Mouse (Mus musculus): ENCODE data around the gene Rasa2. TPM values are rescaled to one million over a fixed set of nuclear protein-coding genes. Genes with fewer than 3 reads are reported as not detected.

Rasa2 gene
- polyA plus RNA-seq, 1 experiment from 2014 or later, result 20.5 TPM

DNA sequence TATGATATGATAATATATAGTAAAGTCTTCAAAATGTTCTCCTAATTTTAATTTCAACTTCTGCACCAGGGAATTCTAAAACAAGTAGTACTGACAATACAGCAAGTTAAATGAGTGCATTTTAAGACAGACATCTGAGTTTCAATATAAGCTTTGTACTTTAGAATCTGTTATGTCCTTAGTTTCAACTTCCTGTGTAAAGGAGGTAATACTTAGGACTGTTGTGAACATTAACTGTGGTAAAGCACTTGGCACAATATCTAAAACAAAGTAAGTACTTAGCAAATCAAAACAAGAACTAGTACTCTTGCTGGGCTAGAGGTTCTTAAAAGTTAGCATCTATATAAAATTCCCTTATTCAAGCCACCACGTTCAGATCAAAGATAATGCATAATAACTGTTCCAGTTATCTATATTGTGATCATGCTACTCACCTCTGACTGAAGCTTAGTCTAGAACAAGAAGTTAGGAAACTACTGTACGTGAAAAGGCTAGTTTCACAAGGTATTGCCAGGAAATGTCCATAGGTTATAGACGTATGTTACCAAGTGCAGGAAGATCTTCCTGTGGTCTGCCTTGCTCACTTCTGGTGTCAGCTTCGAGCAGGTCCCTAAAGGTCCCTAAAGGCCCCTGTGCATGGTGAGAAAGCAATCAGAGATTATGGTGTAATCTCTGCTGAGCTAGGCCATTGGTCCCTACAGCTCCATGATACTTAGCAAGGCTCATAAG lies 12.8 kb downstream of the Rasa2 start:
- H3K27ac ChIP-seq (ENCODE audit: low read depth), result no peak overlapping the region
- WGBS, result 79% methylated on average over 4 of the region's 4 CpGs

DNA sequence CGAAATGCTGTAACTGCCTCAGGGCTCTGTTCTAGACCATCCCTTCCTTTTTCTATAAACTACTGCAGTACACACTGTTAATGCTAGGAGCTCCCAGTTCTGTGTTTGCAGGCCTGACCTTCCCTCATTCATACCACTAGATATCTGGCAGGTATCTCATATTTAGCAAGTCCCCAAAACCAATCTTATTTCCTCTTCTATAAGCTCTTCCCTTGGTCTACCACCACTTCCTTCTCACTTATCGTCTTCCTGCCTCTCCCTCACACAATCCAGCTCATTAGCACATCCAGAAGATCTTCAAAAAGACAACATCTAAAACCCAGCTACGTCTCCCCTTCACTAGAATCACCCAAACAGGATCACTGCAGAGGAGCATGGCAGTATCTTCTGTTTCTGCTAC lies 19.1 kb downstream of the Rasa2 start:
- peaks cover 5% of the 10 kb centered on the region; the same call in 1 of the 2 replicates for H3K9me3 ChIP-seq (ENCODE audit: control insufficient read depth, low read length)
- H3K4me1 ChIP-seq (replicated peaks; ENCODE audit: control insufficient read depth, insufficient read depth, low read length), result peaks cover 6% of the 10 kb centered on the region
- no peak overlapping the region for H3K27ac ChIP-seq (ENCODE audit: low read depth)
- ATAC-seq (replicated peaks; ENCODE audit: low FRiP score, low TSS enrichment, low read depth) (no peak), DNase-seq (ENCODE audit: low spot score) (no peak)
- 84% methylated on average over 3 of the region's 3 CpGs for WGBS
- no peak overlapping the region for H3K4me2 ChIP-seq (ENCODE audit: low read length)
- H3K4me3 ChIP-seq (ENCODE audit: low read depth, low read length), result no peak overlapping the region
- H3K27me3 ChIP-seq (replicated peaks; ENCODE audit: control insufficient read depth, insufficient read depth, low read length), result no peaks in the 10 kb centered on the region
- H3K9ac ChIP-seq (ENCODE audit: low read length), result no peak overlapping the region
- H3K36me3 ChIP-seq (ENCODE audit: control insufficient read depth, insufficient read depth, low read length), result peaks cover 26% of the 10 kb centered on the region

More for the DNA sequence above, 12.8 kb downstream of the Rasa2 start:
- Histone ChIP-seq H3K4me2 (ENCODE audit: low read length) (no peak overlapping the region), H3K36me3 (ENCODE audit: control insufficient read depth, insufficient read depth, low read length) (no peaks in the 10 kb centered on the region), H3K27me3 (replicated peaks; ENCODE audit: control insufficient read depth, insufficient read depth, low read length) (no peaks in the 10 kb centered on the region), H3K4me1 (replicated peaks; ENCODE audit: control insufficient read depth, insufficient read depth, low read length) (no peaks in the 10 kb centered on the region), H3K9ac (ENCODE audit: low read length) (no peak overlapping the region), H3K9me3 (ENCODE audit: control insufficient read depth, low read length) (no peaks in the 10 kb centered on the region), H3K4me3 (ENCODE audit: low read depth, low read length) (no peak overlapping the region)
- DNase-seq (ENCODE audit: low spot score) (no peak), ATAC-seq (replicated peaks; ENCODE audit: low FRiP score, low TSS enrichment, low read depth) (no peak)

DNA sequence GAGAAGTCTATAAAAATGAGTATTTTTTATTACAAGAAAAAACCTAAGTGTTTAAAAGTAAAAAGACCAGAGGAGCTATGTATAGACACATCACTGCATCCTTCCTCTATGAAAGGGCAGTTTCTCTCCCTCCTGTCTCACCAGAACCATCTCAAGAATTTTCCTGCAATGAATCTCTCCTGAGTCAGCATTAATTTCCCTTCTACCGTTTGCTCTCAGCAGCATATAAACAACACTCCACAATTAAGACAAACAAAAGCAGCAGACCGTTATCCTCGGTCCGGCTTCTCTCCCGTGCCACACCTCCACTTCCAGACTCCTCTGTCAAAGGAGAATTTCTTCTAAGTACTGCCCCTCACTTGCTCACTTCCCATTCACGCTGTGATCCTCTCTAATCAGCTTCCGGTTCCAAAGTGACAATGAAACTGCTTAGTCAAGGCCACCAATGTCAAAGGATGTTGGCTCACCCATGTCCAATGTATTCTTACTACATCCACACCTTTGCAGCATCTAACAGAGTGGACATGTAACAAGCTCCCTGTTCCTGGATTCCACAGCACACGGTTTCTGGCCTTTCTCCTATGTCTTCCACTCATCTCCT lies 19.6 kb downstream of the Rasa2 start:
- Histone ChIP-seq H3K27ac (ENCODE audit: low read depth) (no peak overlapping the region), H3K4me1 (replicated peaks; ENCODE audit: control insufficient read depth, insufficient read depth, low read length) (peaks cover 6% of the 10 kb centered on the region), H3K36me3 (ENCODE audit: control insufficient read depth, insufficient read depth, low read length) (peaks cover 31% of the 10 kb centered on the region), H3K9me3 (ENCODE audit: control insufficient read depth, low read length) (peaks cover 5% of the 10 kb centered on the region; the same call in 1 of the 2 replicates), H3K4me3 (ENCODE audit: low read depth, low read length) (no peak overlapping the region), H3K9ac (ENCODE audit: low read length) (no peak overlapping the region), H3K4me2 (ENCODE audit: low read length) (no peak overlapping the region), H3K27me3 (replicated peaks; ENCODE audit: control insufficient read depth, insufficient read depth, low read length) (no peaks in the 10 kb centered on the region)
- ATAC-seq (replicated peaks; ENCODE audit: low FRiP score, low TSS enrichment, low read depth), result no peak
- WGBS, result 35% methylated on average over 8 of the region's 8 CpGs
- no peak for DNase-seq (ENCODE audit: low spot score)

DNA sequence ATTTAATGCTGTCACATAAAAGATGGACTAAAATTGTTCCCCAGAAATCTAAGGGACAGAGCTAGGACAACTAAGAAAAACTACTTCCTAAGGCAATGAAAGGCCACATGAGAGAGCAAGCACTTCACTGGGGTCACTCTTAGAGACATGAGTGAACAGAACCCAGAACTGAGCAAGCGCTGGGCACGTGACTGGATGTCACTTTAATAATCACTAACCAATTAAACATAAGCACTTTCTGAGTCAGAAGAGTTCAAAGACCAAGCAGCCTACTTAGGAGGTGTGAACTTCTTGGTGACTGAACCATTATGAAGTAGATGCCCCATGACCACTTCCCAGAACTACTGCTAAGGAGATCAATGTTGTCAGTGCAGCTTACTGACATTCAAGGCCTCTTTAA lies 20.6 kb downstream of the Rasa2 start:
- Histone ChIP-seq H3K4me3 (ENCODE audit: low read depth, low read length) (no peak overlapping the region), H3K9ac (ENCODE audit: low read length) (no peak overlapping the region), H3K27me3 (replicated peaks; ENCODE audit: control insufficient read depth, insufficient read depth, low read length) (no peaks in the 10 kb centered on the region), H3K4me1 (replicated peaks; ENCODE audit: control insufficient read depth, insufficient read depth, low read length) (peaks cover 6% of the 10 kb centered on the region), H3K27ac (ENCODE audit: low read depth) (no peak overlapping the region), H3K36me3 (ENCODE audit: control insufficient read depth, insufficient read depth, low read length) (peaks cover 35% of the 10 kb centered on the region), H3K4me2 (ENCODE audit: low read length) (no peak overlapping the region), H3K9me3 (ENCODE audit: control insufficient read depth, low read length) (peaks cover 8% of the 10 kb centered on the region; the same call in 1 of the 2 replicates)
- DNase-seq (ENCODE audit: low spot score) (no peak), ATAC-seq (replicated peaks; ENCODE audit: low FRiP score, low TSS enrichment, low read depth) (no peak)
- 89% methylated on average over 2 of the region's 2 CpGs for WGBS

DNA sequence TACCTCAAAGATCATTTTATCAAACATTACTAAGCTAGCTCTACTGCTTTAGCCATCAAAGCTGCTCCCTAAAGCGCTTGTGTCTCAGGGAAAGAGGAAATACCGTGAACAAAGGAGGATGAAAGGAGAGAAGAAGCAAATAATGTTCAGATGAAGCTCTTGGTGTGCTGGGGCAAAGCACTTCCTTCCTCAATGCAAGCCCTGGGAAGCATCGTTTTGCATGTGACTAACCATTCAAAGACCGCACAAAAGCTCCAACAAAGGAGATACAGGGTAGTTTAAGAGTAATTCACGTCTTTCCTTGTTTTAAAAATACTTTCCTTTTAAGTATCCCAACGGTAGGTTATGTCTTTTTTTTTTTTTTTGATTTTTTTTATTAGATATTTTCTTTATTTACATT lies 28.0 kb downstream of the Rasa2 start:
- DNase-seq (ENCODE audit: low spot score) (no peak), ATAC-seq (replicated peaks; ENCODE audit: low FRiP score, low TSS enrichment, low read depth) (no peak)
- no peaks in the 10 kb centered on the region for H3K27me3 ChIP-seq (replicated peaks; ENCODE audit: control insufficient read depth, insufficient read depth, low read length)
- H3K27ac ChIP-seq (ENCODE audit: low read depth), result no peak overlapping the region
- H3K4me2 ChIP-seq (ENCODE audit: low read length), result no peak overlapping the region
- peaks cover 57% of the 10 kb centered on the region for H3K36me3 ChIP-seq (ENCODE audit: control insufficient read depth, insufficient read depth, low read length)
- 64% methylated on average over 6 of the region's 6 CpGs for WGBS
- peaks cover 8% of the 10 kb centered on the region; the same call in 1 of the 2 replicates for H3K9me3 ChIP-seq (ENCODE audit: control insufficient read depth, low read length)
- H3K4me3 ChIP-seq (ENCODE audit: low read depth, low read length), result no peak overlapping the region
- no peaks in the 10 kb centered on the region for H3K4me1 ChIP-seq (replicated peaks; ENCODE audit: control insufficient read depth, insufficient read depth, low read length)
- H3K9ac ChIP-seq (ENCODE audit: low read length), result no peak overlapping the region

DNA sequence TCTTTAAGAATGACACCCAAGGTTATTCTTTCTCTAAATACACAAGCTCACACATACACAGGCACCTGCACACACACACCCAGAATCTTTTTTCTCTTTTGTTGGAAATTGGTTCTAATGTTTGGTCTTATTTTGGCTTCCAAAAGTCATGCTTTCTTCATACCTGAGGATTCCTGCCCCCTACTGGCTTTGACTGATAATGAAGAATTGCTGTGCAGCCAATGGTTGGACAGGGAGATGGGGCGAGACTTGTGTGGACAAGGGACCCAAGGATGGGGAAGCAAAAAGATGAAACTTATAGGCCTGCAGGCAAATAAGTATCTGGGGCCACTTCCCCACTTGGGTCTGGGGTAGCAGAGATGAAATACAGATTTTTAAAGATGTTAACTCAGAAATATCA lies 33.5 kb downstream of the Rasa2 start:
- no peak for ATAC-seq (replicated peaks; ENCODE audit: low FRiP score, low TSS enrichment, low read depth)
- Histone ChIP-seq H3K36me3 (ENCODE audit: control insufficient read depth, insufficient read depth, low read length) (peaks cover 55% of the 10 kb centered on the region), H3K9ac (ENCODE audit: low read length) (no peak overlapping the region), H3K27ac (ENCODE audit: low read depth) (no peak overlapping the region), H3K4me3 (ENCODE audit: low read depth, low read length) (no peak overlapping the region), H3K27me3 (replicated peaks; ENCODE audit: control insufficient read depth, insufficient read depth, low read length) (no peaks in the 10 kb centered on the region), H3K4me2 (ENCODE audit: low read length) (no peak overlapping the region), H3K4me1 (replicated peaks; ENCODE audit: control insufficient read depth, insufficient read depth, low read length) (no peaks in the 10 kb centered on the region), H3K9me3 (ENCODE audit: control insufficient read depth, low read length) (no peaks in the 10 kb centered on the region)
- DNase-seq (ENCODE audit: low spot score), result no peak
- WGBS, result 87% methylated on average over 1 of the region's 1 CpGs

- WGBS, result 93% methylated on average over 11 of the region's 11 CpGs
- Histone ChIP-seq H3K4me2 (ENCODE audit: low read length) (no peak overlapping the region), H3K27ac (ENCODE audit: low read depth) (no peak overlapping the region)
Measured at GRCm38 (mm10) chr9:96592670-96593600, 38.5 kb downstream of the Rasa2 start.

GRCm38 (mm10) chr9:96589346-96589745 lies 42.1 kb downstream of the Rasa2 start:
- 86% methylated on average over 5 of the region's 5 CpGs for WGBS
- H3K4me3 ChIP-seq (ENCODE audit: low read depth, low read length), result no peak overlapping the region
- no peaks in the 10 kb centered on the region for H3K4me1 ChIP-seq (replicated peaks; ENCODE audit: control insufficient read depth, insufficient read depth, low read length)
- H3K27ac ChIP-seq (ENCODE audit: low read depth), result no peak overlapping the region
- no peak for DNase-seq (ENCODE audit: low spot score)
- no peaks in the 10 kb centered on the region for H3K27me3 ChIP-seq (replicated peaks; ENCODE audit: control insufficient read depth, insufficient read depth, low read length)
- H3K36me3 ChIP-seq (ENCODE audit: control insufficient read depth, insufficient read depth, low read length), result peaks cover 34% of the 10 kb centered on the region
- no peak overlapping the region for H3K9ac ChIP-seq (ENCODE audit: low read length)
- no peaks in the 10 kb centered on the region for H3K9me3 ChIP-seq (ENCODE audit: control insufficient read depth, low read length)
- no peak overlapping the region for H3K4me2 ChIP-seq (ENCODE audit: low read length)
- no peak for ATAC-seq (replicated peaks; ENCODE audit: low FRiP score, low TSS enrichment, low read depth)

More at GRCm38 (mm10) chr9:96592670-96593600, 38.5 kb downstream of the Rasa2 start:
- H3K9ac ChIP-seq (ENCODE audit: low read length), result no peak overlapping the region
- ATAC-seq (replicated peaks; ENCODE audit: low FRiP score, low TSS enrichment, low read depth), result peak; percentile 68; the same call in 1 of the 2 replicates
- H3K27me3 ChIP-seq (replicated peaks; ENCODE audit: control insufficient read depth, insufficient read depth, low read length), result no peaks in the 10 kb centered on the region
- no peak overlapping the region for H3K4me3 ChIP-seq (ENCODE audit: low read depth, low read length)
- no peaks in the 10 kb centered on the region for H3K4me1 ChIP-seq (replicated peaks; ENCODE audit: control insufficient read depth, insufficient read depth, low read length)
- no peak for DNase-seq (ENCODE audit: low spot score)
- H3K9me3 ChIP-seq (ENCODE audit: control insufficient read depth, low read length), result no peaks in the 10 kb centered on the region
- peaks cover 51% of the 10 kb centered on the region for H3K36me3 ChIP-seq (ENCODE audit: control insufficient read depth, insufficient read depth, low read length)

Measured in intestine, embryonic 14.5 days (tissue).